In genomic region chr9:72675745-72676200, GRCm38 (mm10) we compare ENCODE assay signal across 10 mouse cellular contexts.
"Had no signal": no experiment of that assay in that cellular context is flagged by ENCODE, and none has a peak within 500 bp of the region (broad histone marks: within the 10 kb centered on the region; RNA-seq: fewer than 3 reads in every experiment).

No protein-coding gene starts in this region.

- H3K4me2 ChIP-seq: liver, embryonic 11.5 days; lung, embryonic 15.5 days; neural tube, embryonic 12.5 days; stomach, embryonic 15.5 days had no signal

- H3K9me3 ChIP-seq: limb, embryonic 10.5 days; lung, embryonic 15.5 days; neural tube, embryonic 12.5 days; stomach, embryonic 15.5 days had no signal

- H3K4me1 ChIP-seq: limb, embryonic 10.5 days; lung, embryonic 15.5 days; neural tube, embryonic 12.5 days; stomach, embryonic 15.5 days had no signal

- DNase-seq: kidney, adult 8-10 months; kidney, postnatal 25 days; midbrain, embryonic 14.5 days; right cerebral cortex, postnatal 4 days had no signal

- H3K27me3 ChIP-seq: lung, embryonic 15.5 days; neural tube, embryonic 12.5 days; stomach, embryonic 15.5 days had no signal

- H3K27ac ChIP-seq: limb, embryonic 10.5 days; lung, embryonic 15.5 days; neural tube, embryonic 12.5 days; stomach, embryonic 15.5 days had no signal

- H3K9ac ChIP-seq: lung, embryonic 15.5 days; neural tube, embryonic 12.5 days; stomach, embryonic 15.5 days had no signal

- H3K4me3 ChIP-seq: left cerebral cortex, adult 2 months; limb, embryonic 10.5 days; lung, embryonic 15.5 days; neural tube, embryonic 12.5 days; stomach, embryonic 15.5 days had no signal
